Comparison of ENCODE assay signal across 10 mouse cellular contexts in genomic region chr14:13995206-13996097, GRCm38 (mm10). TPM values are rescaled to one million over a fixed set of nuclear protein-coding genes. Genes with fewer than 3 reads are reported as not detected.
A peak's percentile ranks its signal among the peaks of the same experiment; 100 is the strongest.
DNase-seq lines count a peak whose midpoint lies in the region.
"Had no signal": no experiment of that assay in that cellular context is flagged by ENCODE, and none has a peak within 500 bp of the region (broad histone marks: within the 10 kb centered on the region; RNA-seq: fewer than 3 reads in every experiment).

No protein-coding gene starts in this region.

- no peaks in the 10 kb centered on the region for H3K27me3 ChIP-seq in embryonic facial prominence, embryonic 10.5 days (replicated peaks; ENCODE audit: low read depth, poor library complexity, severe bottlenecking)
- H3K27me3 ChIP-seq: midbrain, embryonic 13.5 days had no signal

- no peak overlapping the region for H3K27ac ChIP-seq in embryonic facial prominence, embryonic 10.5 days (replicated peaks)
- H3K27ac ChIP-seq: midbrain, embryonic 13.5 days had no signal

- DNase-seq in heart, adult 11 months = peak; percentile 74
- DNase-seq in heart, adult 18-20 months = no peak
- peak; percentile 26 for DNase-seq in urinary bladder, postnatal 14 days (ENCODE audit: low spot score)
- no peak for DNase-seq in urinary bladder, postnatal 4 days (ENCODE audit: low spot score in 2 of 2)
- DNase-seq in kidney, postnatal 36 days = peak; percentile 70 to 79
- no peak for DNase-seq in c-Kit-positive CD71-positive TER-119-positive erythroid progenitor cells, embryonic 14.5 days (ENCODE audit: low spot score)
- no peak for DNase-seq in embryonic facial prominence, embryonic 10.5 days (ENCODE audit: low spot score)
- DNase-seq in thymus, postnatal 14 days = no peak
- DNase-seq: retina, postnatal 1 day had no signal

- no peaks in the 10 kb centered on the region for H3K9me3 ChIP-seq in embryonic facial prominence, embryonic 10.5 days
- H3K9me3 ChIP-seq: midbrain, embryonic 13.5 days had no signal

- no peak overlapping the region for H3K4me3 ChIP-seq in embryonic facial prominence, embryonic 10.5 days
- H3K4me3 ChIP-seq: midbrain, embryonic 13.5 days had no signal

- WGBS in embryonic facial prominence, embryonic 10.5 days = 78% methylated on average over 9 of the region's 9 CpGs

- H3K36me3 ChIP-seq in embryonic facial prominence, embryonic 10.5 days (replicated peaks) = no peaks in the 10 kb centered on the region
- H3K36me3 ChIP-seq: midbrain, embryonic 13.5 days had no signal

- H3K4me1 ChIP-seq in embryonic facial prominence, embryonic 10.5 days = no peaks in the 10 kb centered on the region
- H3K4me1 ChIP-seq: midbrain, embryonic 13.5 days had no signal

RNA-seq across cellular contexts. Expression of gene Thoc7, which starts 33.8 kb away (rescaled TPM):
- 10 to 100 TPM; 84.5 to 89.7 TPM for total RNA-seq in heart, adult 18-20 months (2021)
- 231 and 236 TPM in 2 replicates for polyA plus RNA-seq in embryonic facial prominence, embryonic 10.5 days (2016; fragmentation: Nextera tagmentation; extraction: Ambion mirVana)

RNA-seq across cellular contexts. Expression of gene Atxn7, which starts 34.2 kb away (rescaled TPM):
- total RNA-seq in heart, adult 18-20 months (2021) = 10 to 100 TPM; 14.0 to 16.6 TPM
- polyA plus RNA-seq in embryonic facial prominence, embryonic 10.5 days (2016; fragmentation: Nextera tagmentation; extraction: Ambion mirVana) = 2.9 and 3.5 TPM in 2 replicates

Comparison
In these comparisons a context has a peak if more than half of its experiments do, and no peak if none do; other contexts are left out.
1. DNase-seq: peak in heart, adult 11 months (single experiment), urinary bladder, postnatal 14 days (single experiment) and kidney, postnatal 36 days (2 of 2); none in heart, adult 18-20 months (0 of 2), urinary bladder, postnatal 4 days (0 of 2), c-Kit-positive CD71-positive TER-119-positive erythroid progenitor cells, embryonic 14.5 days (single experiment), embryonic facial prominence, embryonic 10.5 days (single experiment) and thymus, postnatal 14 days (single experiment).